Mouse (Mus musculus) erythroid progenitor cell, adult 5-6 weeks (primary cell): ENCODE results near the gene Wfdc6a. TPM values are rescaled to one million over a fixed set of nuclear protein-coding genes. Genes with fewer than 3 reads are reported as not detected.

Experiments used
- ATAC-seq: replicated peaks from 2 replicates; pipeline ENCODE4 v1.8.0; 2016; ENCODE audit warnings: moderate number of reproducible peaks, mild to moderate bottlenecking, moderate TSS enrichment, inconsistent platforms; ENCODE audit not compliant: poor library complexity, low FRiP score, severe bottlenecking
- total RNA-seq, 2 experiments: library from RNA; stranded (forward) in 1 of 2; stranded (reverse) in 1 of 2; fragments of 150-400 nt in 1 of 2; fragments of 186-747, 209-891 nt in 1 of 2; gene quantifications; 2 replicates each; pipeline versions ENCODE4 v1.2.3 to v1.2.4; 2015 to 2017; ENCODE audit warnings: low replicate concordance in 2 of 2

Gene Wfdc6a
- total RNA-seq, 2 experiments from 2014 or later: not detected

DNA sequence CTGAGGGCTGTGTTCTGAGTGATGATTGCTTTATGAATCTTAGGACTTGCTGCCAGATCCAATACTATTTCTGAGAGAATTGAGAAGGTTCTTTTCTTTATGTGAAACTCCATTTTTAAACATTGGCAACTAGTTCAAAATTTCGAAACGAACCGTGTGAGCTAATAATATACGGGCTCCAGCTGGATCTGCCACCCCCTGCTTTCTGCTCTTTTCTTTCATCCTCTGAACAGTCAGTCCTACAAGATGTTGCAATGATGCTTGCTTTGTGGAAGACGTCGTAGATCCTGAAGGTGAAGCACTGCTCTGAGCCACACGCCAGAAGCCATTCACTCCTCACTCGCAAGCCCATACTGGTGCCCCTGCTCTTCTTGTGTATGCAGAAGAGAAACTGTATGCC is 26.8 kb downstream of the Wfdc6a start:
- ATAC-seq: no peak

GRCm38 (mm10) chr2:164551502-164551901 is 33.7 kb downstream of the Wfdc6a start:
- ATAC-seq: no peak

- no peak for ATAC-seq
Observed at GRCm38 (mm10) chr2:164550895-164551269, 34.4 kb downstream of the Wfdc6a start.

- ATAC-seq: no peak
Observed at GRCm38 (mm10) chr2:164549963-164550894, 35.0 kb downstream of the Wfdc6a start.

DNA sequence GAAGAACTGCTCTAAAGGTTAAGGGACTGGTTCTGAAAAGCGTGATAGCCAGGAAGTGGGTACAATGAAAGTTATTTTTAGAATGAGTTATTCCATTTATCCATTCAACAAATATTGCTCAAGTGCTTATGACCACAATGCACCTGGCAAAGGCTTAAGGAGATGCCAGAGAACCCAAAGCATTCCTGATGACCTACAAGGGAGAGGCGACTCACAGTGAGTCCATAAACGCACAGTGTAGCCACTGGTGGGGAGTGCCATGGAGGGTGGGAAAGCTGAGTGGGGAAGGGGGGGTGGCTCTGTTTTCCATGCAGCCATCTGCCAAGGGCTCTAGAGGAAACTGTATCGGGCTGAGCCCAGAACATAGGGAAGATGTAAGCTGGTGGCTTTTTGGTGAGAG is 35.9 kb downstream of the Wfdc6a start:
- no peak for ATAC-seq

GRCm38 (mm10) chr2:164544454-164545097 is 40.7 kb downstream of the Wfdc6a start:
- no peak for ATAC-seq

DNA sequence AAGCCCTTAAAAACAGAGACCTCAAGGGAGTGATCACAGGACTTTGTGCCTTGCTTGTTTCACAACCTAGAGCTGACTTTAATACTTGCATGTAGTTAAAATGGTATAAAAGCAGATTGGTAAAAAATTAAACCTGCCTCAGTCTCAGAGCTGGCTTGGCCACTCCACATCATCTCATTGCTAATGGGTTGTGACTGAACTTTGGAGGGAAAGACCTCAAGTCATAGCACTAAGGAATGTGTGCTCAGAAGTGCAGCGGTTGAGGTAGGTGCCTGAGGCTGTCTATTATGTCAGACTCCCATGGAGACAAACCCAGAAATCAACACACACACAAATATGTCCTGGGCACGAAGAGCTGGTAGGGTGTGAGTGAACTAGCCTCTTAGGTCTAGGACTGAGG is 41.5 kb downstream of the Wfdc6a start:
- no peak for ATAC-seq

GRCm38 (mm10) chr2:164542598-164542997 is 42.6 kb downstream of the Wfdc6a start:
- no peak for ATAC-seq

GRCm38 (mm10) chr2:164542132-164542531 is 43.1 kb downstream of the Wfdc6a start:
- ATAC-seq: no peak

GRCm38 (mm10) chr2:164540652-164541427 is 44.4 kb downstream of the Wfdc6a start:
- ATAC-seq: no peak

DNA sequence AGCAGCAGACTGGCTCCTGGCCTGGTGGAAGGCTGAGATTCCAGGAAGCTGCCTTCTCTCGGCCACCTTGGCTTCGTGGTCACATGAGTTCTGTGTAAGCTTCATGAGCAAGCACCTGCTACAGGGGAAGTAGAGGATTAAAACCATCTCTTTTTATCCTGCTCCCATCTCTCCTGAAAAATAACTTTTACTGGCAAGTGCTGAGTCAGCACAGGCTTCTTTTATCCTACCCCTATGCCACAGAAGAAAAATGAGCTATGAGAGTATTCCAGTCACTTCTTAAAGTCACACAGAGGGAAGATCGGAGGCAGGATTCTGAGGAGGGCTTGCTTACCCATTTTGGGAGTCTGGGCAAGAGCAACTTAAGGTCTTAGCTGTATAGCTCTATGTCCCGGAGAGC is 48.2 kb downstream of the Wfdc6a start:
- ATAC-seq: no peak

GRCm38 (mm10) chr2:164534315-164534714 is 50.9 kb downstream of the Wfdc6a start:
- ATAC-seq: no peak

DNA sequence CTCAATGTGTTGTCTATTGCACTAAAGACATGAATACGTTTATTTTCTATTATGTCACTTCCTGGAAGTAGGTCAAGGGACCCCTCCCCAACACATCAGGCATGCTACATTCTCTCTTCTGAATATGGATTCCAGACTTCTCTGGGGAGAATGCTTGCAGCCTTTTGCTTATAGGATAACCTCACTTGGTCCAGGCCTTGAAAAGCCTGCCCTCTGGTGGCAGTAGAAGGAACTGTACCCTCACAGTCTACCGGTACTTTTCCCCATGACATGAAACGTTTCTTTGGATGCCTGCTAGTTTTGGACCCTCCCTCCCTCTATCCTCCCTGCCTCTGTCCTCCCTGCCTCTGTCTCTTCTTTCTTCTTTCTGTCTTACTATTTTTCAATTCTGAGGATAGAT is 54.1 kb downstream of the Wfdc6a start:
- peak; percentile 69; the same call in 1 of the 2 replicates for ATAC-seq

Other genes with a start within 250 kb of the Wfdc6a start
Only the 30 nearest of the 32 such genes appear.
- 36.9 and 68.8 TPM in 2 replicates for gene Slpi, start 196.4 kb downstream of the Wfdc6a start, total RNA-seq (2015; ENCODE audit: low replicate concordance)
- 6.3 and 11.0 TPM in 2 replicates for gene Slpi, start 196.4 kb downstream of the Wfdc6a start, total RNA-seq (2017; ENCODE audit: low replicate concordance)
- not detected in 2 replicates for gene Rbpjl, start 182.3 kb downstream of the Wfdc6a start, total RNA-seq (2015; ENCODE audit: low replicate concordance)
- gene Rbpjl, start 182.3 kb downstream of the Wfdc6a start, total RNA-seq (2017; ENCODE audit: low replicate concordance): not detected in 2 replicates
- gene Matn4, start 180.3 kb downstream of the Wfdc6a start, total RNA-seq (2015; ENCODE audit: low replicate concordance): not detected in 2 replicates
- not detected in 2 replicates for gene Matn4, start 180.3 kb downstream of the Wfdc6a start, total RNA-seq (2017; ENCODE audit: low replicate concordance)
- 2.5 and 7.2 TPM in 2 replicates for gene Sdc4, start 141.6 kb downstream of the Wfdc6a start, total RNA-seq (2015; ENCODE audit: low replicate concordance)
- gene Sdc4, start 141.6 kb downstream of the Wfdc6a start, total RNA-seq (2017; ENCODE audit: low replicate concordance): 5.7 and 7.2 TPM in 2 replicates
- gene Sys1, start 128.5 kb downstream of the Wfdc6a start, total RNA-seq (2015; ENCODE audit: low replicate concordance): 8.8 and 10.8 TPM in 2 replicates
- gene Sys1, start 128.5 kb downstream of the Wfdc6a start, total RNA-seq (2017; ENCODE audit: low replicate concordance): 3.1 and 5.3 TPM in 2 replicates
- not detected in 2 replicates for gene Gm20458, start 124.5 kb downstream of the Wfdc6a start, total RNA-seq (2015; ENCODE audit: low replicate concordance)
- gene Gm20458, start 124.5 kb downstream of the Wfdc6a start, total RNA-seq (2017; ENCODE audit: low replicate concordance): not detected in 2 replicates
- not detected in 2 replicates for gene Trp53tg5, start 111.7 kb downstream of the Wfdc6a start, total RNA-seq (2015; ENCODE audit: low replicate concordance)
- gene Trp53tg5, start 111.7 kb downstream of the Wfdc6a start, total RNA-seq (2017; ENCODE audit: low replicate concordance): not detected in 2 replicates
- gene Dbndd2, start 99.3 kb downstream of the Wfdc6a start, total RNA-seq (2015; ENCODE audit: low replicate concordance): 6.3 TPM in 1 of 2 replicates, not detected in the other
- gene Dbndd2, start 99.3 kb downstream of the Wfdc6a start, total RNA-seq (2017; ENCODE audit: low replicate concordance): 0.61 TPM in 1 of 2 replicates, not detected in the other
- gene Pigt, start 87.9 kb downstream of the Wfdc6a start, total RNA-seq (2015; ENCODE audit: low replicate concordance): 18.0 and 22.7 TPM in 2 replicates
- 7.7 and 26.9 TPM in 2 replicates for gene Pigt, start 87.9 kb downstream of the Wfdc6a start, total RNA-seq (2017; ENCODE audit: low replicate concordance)
- gene Wfdc2, start 23.0 kb downstream of the Wfdc6a start, total RNA-seq (2015; ENCODE audit: low replicate concordance): not detected in 2 replicates
- gene Wfdc2, start 23.0 kb downstream of the Wfdc6a start, total RNA-seq (2017; ENCODE audit: low replicate concordance): not detected in 2 replicates
- gene Spint3, start 12.0 kb downstream of the Wfdc6a start, total RNA-seq (2015; ENCODE audit: low replicate concordance): not detected in 2 replicates
- gene Spint3, start 12.0 kb downstream of the Wfdc6a start, total RNA-seq (2017; ENCODE audit: low replicate concordance): not detected in 2 replicates
- gene Eppin, start 8.1 kb upstream of the Wfdc6a start, total RNA-seq (2015; ENCODE audit: low replicate concordance): not detected in 2 replicates
- not detected in 2 replicates for gene Eppin, start 8.1 kb upstream of the Wfdc6a start, total RNA-seq (2017; ENCODE audit: low replicate concordance)
- gene Wfdc6b, start 28.1 kb upstream of the Wfdc6a start, total RNA-seq (2015; ENCODE audit: low replicate concordance): not detected in 2 replicates
- gene Wfdc6b, start 28.1 kb upstream of the Wfdc6a start, total RNA-seq (2017; ENCODE audit: low replicate concordance): not detected in 2 replicates
- not detected in 2 replicates for gene Wfdc8, start 28.2 kb upstream of the Wfdc6a start, total RNA-seq (2015; ENCODE audit: low replicate concordance)
- not detected in 2 replicates for gene Wfdc8, start 28.2 kb upstream of the Wfdc6a start, total RNA-seq (2017; ENCODE audit: low replicate concordance)
- gene Wfdc16, start 53.3 kb upstream of the Wfdc6a start, total RNA-seq (2015; ENCODE audit: low replicate concordance): not detected in 2 replicates
- gene Wfdc16, start 53.3 kb upstream of the Wfdc6a start, total RNA-seq (2017; ENCODE audit: low replicate concordance): not detected in 2 replicates
- gene Wfdc10, start 70.6 kb upstream of the Wfdc6a start, total RNA-seq (2015; ENCODE audit: low replicate concordance): not detected in 2 replicates
- gene Wfdc10, start 70.6 kb upstream of the Wfdc6a start, total RNA-seq (2017; ENCODE audit: low replicate concordance): not detected in 2 replicates
- gene Wfdc9, start 71.1 kb upstream of the Wfdc6a start, total RNA-seq (2015; ENCODE audit: low replicate concordance): not detected in 2 replicates
- gene Wfdc9, start 71.1 kb upstream of the Wfdc6a start, total RNA-seq (2017; ENCODE audit: low replicate concordance): not detected in 2 replicates
- not detected in 2 replicates for gene Wfdc11, start 88.6 kb upstream of the Wfdc6a start, total RNA-seq (2015; ENCODE audit: low replicate concordance)
- not detected in 2 replicates for gene Wfdc11, start 88.6 kb upstream of the Wfdc6a start, total RNA-seq (2017; ENCODE audit: low replicate concordance)
- not detected in 2 replicates for gene Wfdc13, start 99.7 kb upstream of the Wfdc6a start, total RNA-seq (2015; ENCODE audit: low replicate concordance)
- not detected in 2 replicates for gene Wfdc13, start 99.7 kb upstream of the Wfdc6a start, total RNA-seq (2017; ENCODE audit: low replicate concordance)
- gene Spint4, start 113.1 kb upstream of the Wfdc6a start, total RNA-seq (2015; ENCODE audit: low replicate concordance): not detected in 2 replicates
- gene Spint4, start 113.1 kb upstream of the Wfdc6a start, total RNA-seq (2017; ENCODE audit: low replicate concordance): not detected in 2 replicates
- gene Spint5, start 129.9 kb upstream of the Wfdc6a start, total RNA-seq (2015; ENCODE audit: low replicate concordance): not detected in 2 replicates
- gene Spint5, start 129.9 kb upstream of the Wfdc6a start, total RNA-seq (2017; ENCODE audit: low replicate concordance): not detected in 2 replicates
- gene Wfdc3, start 160.5 kb upstream of the Wfdc6a start, total RNA-seq (2015; ENCODE audit: low replicate concordance): 4.2 and 6.1 TPM in 2 replicates
- 2.3 and 2.8 TPM in 2 replicates for gene Wfdc3, start 160.5 kb upstream of the Wfdc6a start, total RNA-seq (2017; ENCODE audit: low replicate concordance)
- 64.6 and 69.2 TPM in 2 replicates for gene Dnttip1, start 160.5 kb upstream of the Wfdc6a start, total RNA-seq (2015; ENCODE audit: low replicate concordance)
- gene Dnttip1, start 160.5 kb upstream of the Wfdc6a start, total RNA-seq (2017; ENCODE audit: low replicate concordance): 44.0 and 58.0 TPM in 2 replicates
- 1,168 and 1,264 TPM in 2 replicates for gene Ube2c, start 184.5 kb upstream of the Wfdc6a start, total RNA-seq (2015; ENCODE audit: low replicate concordance)
- 649 and 1,020 TPM in 2 replicates for gene Ube2c, start 184.5 kb upstream of the Wfdc6a start, total RNA-seq (2017; ENCODE audit: low replicate concordance)
- gene Tnnc2, start 194.5 kb upstream of the Wfdc6a start, total RNA-seq (2015; ENCODE audit: low replicate concordance): not detected in 2 replicates
- not detected in 2 replicates for gene Tnnc2, start 194.5 kb upstream of the Wfdc6a start, total RNA-seq (2017; ENCODE audit: low replicate concordance)
- not detected in 2 replicates for gene Snx21, start 200.4 kb upstream of the Wfdc6a start, total RNA-seq (2015; ENCODE audit: low replicate concordance)
- 0.13 TPM in 1 of 2 replicates, not detected in the other for gene Snx21, start 200.4 kb upstream of the Wfdc6a start, total RNA-seq (2017; ENCODE audit: low replicate concordance)
- gene Acot8, start 219.4 kb upstream of the Wfdc6a start, total RNA-seq (2015; ENCODE audit: low replicate concordance): 23.8 and 30.6 TPM in 2 replicates
- 33.6 and 58.4 TPM in 2 replicates for gene Acot8, start 219.4 kb upstream of the Wfdc6a start, total RNA-seq (2017; ENCODE audit: low replicate concordance)
- 2.5 and 7.2 TPM in 2 replicates for gene Zswim3, start 219.7 kb upstream of the Wfdc6a start, total RNA-seq (2015; ENCODE audit: low replicate concordance)
- 1.3 and 2.3 TPM in 2 replicates for gene Zswim3, start 219.7 kb upstream of the Wfdc6a start, total RNA-seq (2017; ENCODE audit: low replicate concordance)
- gene Zswim1, start 237.2 kb upstream of the Wfdc6a start, total RNA-seq (2015; ENCODE audit: low replicate concordance): 1.1 and 5.4 TPM in 2 replicates
- 0.30 TPM in 1 of 2 replicates, not detected in the other for gene Zswim1, start 237.2 kb upstream of the Wfdc6a start, total RNA-seq (2017; ENCODE audit: low replicate concordance)
- gene Spata25, start 243.1 kb upstream of the Wfdc6a start, total RNA-seq (2015; ENCODE audit: low replicate concordance): not detected in 2 replicates
- not detected in 2 replicates for gene Spata25, start 243.1 kb upstream of the Wfdc6a start, total RNA-seq (2017; ENCODE audit: low replicate concordance)